Mouse (Mus musculus) right cerebral cortex, postnatal 14 days (tissue): ENCODE results near the gene Igf1.

ENCODE experiments used
- DNase-seq: peaks from one replicate; pipeline ENCODE4 v3.0.0; 2022

Igf1 gene

DNA sequence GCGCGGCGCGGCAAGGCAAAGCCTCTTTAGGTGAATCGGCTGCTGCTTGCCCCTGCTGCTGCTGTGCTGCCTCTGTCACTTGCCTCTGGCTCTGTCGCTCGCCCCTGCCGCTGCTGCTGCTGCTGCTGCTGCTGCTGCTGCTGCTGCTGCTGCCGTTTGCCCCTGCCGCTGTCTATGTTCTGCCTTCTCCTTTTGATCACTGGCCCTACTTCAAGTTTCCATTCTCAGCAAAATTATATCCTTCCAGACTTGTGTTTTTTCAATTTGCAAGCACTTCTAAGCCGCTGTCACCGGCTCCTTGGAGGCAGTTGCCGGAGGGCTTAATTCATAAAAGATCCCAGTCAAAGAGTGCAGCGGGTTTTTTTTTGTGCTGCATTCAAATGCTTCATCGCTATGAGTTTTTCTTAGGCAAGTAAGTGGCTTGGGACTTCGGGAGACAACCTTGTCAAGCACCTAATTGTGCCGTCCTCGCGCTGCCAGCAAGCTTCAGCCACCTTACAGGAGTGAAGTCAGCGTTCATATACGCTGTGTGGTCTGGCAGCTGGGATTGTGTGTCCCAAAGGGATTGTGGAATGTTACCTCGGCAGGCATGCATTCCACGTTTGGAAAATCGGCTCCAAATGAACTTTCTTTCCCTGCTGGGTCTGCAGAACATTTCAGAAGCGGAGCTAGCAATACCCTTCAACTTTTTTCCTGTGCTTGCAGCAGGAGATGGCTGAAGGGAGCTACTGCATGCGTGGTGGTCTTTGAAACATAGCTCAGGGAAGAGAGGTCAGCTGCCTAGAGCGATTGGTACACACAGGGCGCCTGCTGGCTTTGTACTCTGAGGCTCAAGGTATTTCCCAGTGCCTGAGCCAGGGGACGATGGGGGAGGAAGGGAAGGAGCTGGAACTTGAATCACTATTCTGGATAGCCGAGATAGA lies 2.4 kb downstream of the Igf1 start:
- peak; percentile 8 for DNase-seq

DNA sequence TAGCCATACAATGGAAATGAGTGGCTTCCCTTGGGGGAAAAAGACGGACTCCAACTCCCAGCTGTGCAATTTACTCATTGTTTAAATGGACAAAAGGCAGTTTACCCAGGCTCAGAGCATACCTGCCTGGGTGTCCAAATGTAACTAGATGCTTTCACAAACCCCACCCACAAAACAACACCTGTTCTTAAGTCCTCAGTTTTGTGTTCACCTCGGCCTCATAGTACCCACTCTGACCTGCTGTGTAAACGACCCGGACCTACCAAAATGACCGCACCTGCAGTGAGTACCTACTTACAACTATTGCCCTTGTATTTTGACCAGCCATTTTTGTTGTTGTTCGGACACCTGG lies 3.0 kb downstream of the Igf1 start:
- DNase-seq = no peak

- DNase-seq = no peak
Observed at GRCm38 (mm10) chr10:87862899-87863298, 4.8 kb downstream of the Igf1 start.

GRCm38 (mm10) chr10:87863326-87863725 lies 5.3 kb downstream of the Igf1 start:
- DNase-seq = no peak

DNA sequence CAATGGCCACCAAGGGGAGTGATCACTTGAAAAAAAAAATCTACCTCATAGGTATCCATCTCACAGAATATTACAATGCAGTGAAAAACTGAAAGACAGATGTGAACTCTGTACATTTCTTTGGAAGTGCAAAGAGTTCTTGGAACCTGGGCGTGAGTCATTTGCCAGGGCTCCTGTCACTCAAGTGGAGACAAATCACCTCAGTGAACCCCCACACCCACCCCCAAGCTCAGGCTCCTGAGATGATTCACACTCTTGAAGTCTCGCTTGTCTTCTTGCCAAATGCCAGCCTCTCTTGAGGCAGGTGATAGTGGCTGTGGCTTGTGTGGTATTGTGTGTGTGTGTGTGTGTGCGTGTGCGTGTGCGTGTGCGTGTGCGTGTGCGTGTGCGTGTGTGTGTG lies 7.6 kb downstream of the Igf1 start:
- no peak for DNase-seq

DNA sequence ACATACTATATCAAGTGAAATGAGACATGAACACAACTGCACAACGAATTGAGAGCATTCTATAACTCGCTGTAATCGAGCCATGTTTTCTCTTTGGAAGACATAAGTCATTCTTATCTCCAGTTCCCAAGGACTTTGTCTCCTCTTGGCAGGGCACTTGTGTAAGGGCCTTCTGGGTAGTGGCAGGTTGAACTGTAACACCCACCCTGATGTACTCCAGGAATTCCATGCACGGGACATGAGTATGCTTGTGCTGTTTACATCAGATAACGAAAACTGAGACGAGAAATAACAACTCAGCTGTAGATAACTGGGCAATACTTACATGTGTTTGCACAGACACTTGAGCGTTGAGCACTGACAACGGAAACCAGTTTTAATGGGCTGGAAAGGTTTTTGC lies 8.4 kb downstream of the Igf1 start:
- DNase-seq = no peak

- DNase-seq = no peak
Observed at GRCm38 (mm10) chr10:87867217-87867616, 9.2 kb downstream of the Igf1 start.

DNA sequence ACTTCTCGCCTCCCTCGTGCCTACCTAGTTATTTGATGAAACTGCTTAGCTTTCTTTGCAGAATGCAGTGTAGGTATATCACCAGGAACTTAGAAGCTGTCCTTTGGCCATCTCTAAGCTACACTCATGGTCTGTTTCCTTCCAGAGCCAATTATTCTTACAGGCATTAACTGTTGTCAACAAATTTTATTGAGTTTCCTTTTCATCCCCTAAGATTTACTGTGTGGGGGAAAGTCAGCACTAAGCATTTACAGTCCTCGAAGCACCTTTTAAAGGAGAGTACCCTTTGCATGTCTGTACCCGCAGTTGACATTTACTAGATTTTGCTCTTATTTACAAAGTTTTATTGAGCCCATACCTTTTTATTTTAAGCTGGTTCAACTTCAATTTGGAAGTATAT lies 9.6 kb downstream of the Igf1 start:
- DNase-seq = no peak

DNA sequence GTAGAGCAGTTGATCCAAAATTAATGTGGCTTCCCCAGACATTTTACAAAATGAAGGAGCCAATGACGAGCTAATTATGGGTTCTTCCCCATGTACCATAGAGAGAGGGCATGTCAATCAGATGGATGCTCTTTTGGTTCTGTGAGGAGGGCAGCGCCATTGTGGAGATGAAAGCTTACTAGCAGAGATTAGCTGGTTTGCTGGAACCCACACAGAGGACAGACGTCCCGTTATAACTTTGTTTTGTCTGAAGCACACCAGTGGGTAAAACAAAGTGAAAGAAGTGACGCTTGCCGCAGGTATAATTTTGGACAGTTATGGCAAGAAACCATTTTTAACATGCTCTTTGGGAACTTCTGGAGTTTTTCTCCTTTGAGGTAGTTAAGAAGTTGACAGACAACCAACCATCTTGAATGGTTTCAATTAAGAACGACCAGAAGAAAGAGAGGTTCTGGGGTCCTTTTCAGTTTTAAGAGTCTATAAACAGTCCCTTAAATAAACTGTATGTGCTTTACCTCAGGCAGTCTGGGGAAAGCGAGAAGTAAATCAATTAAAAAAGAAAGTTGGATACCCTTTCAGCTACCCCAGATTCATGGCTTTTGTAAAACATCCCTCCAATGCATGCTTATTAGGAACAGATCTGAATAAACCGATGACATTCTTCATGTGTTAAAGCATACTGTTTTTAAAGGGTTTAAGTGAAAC lies 10.4 kb downstream of the Igf1 start:
- no peak for DNase-seq

- DNase-seq = no peak
Observed at GRCm38 (mm10) chr10:87869151-87869550, 11.1 kb downstream of the Igf1 start.

- no peak for DNase-seq
Observed at GRCm38 (mm10) chr10:87869691-87870090, 11.6 kb downstream of the Igf1 start.

- no peak for DNase-seq
Observed at GRCm38 (mm10) chr10:87871863-87872647, 14.0 kb downstream of the Igf1 start.

GRCm38 (mm10) chr10:87872854-87873253 lies 14.8 kb downstream of the Igf1 start:
- DNase-seq = no peak

DNA sequence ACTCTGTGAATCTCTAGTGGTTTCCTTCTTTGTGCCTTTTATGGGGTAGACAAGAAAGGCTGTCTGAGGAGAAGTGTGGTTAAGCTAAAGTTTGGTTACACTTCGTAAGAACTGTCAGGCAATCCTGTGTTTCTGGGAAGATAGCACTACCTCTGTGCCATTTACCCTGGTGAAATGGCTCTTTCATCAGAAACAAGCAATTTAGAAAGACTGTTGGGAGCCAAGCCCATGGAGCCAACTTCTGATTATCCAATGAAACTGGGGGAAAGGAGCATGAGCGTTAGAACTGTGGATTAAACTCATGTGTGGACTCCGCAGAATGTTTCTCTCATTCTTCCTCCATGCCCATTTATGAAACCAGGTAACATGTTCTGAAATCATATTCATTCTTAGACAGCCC lies 15.5 kb downstream of the Igf1 start:
- DNase-seq = no peak

DNA sequence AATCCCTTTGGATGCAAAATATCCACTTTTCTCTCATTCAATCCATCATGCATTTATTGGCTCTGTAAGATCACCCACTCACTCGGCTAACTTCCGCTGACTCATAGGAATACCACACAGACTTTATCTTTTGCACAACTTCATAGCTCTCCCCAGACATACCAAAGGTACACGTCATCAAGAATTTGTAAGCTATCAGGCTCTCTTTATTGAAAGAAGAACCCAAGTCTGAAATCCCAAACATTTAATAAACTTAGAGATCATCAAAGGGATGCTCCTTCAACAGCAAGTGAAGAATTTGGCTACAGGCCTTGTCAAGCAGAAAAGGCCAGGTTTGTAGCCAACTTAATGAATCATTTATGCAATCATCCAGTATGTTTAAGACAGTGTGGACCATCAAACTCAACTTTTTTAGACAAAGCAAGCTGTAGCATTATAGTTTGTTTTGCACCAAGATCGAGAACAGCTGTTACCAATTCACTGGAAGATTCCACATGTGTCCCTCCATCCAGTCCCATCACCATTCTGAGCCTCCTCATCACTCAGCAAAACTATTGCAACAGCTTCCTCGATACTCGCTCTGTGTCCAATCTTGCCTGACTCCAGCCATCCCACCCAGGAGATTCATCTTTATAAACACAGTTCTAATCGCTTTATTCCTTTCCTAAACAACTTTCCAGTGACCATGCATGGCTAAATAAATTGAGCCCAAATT lies 22.2 kb downstream of the Igf1 start:
- no peak for DNase-seq

DNA sequence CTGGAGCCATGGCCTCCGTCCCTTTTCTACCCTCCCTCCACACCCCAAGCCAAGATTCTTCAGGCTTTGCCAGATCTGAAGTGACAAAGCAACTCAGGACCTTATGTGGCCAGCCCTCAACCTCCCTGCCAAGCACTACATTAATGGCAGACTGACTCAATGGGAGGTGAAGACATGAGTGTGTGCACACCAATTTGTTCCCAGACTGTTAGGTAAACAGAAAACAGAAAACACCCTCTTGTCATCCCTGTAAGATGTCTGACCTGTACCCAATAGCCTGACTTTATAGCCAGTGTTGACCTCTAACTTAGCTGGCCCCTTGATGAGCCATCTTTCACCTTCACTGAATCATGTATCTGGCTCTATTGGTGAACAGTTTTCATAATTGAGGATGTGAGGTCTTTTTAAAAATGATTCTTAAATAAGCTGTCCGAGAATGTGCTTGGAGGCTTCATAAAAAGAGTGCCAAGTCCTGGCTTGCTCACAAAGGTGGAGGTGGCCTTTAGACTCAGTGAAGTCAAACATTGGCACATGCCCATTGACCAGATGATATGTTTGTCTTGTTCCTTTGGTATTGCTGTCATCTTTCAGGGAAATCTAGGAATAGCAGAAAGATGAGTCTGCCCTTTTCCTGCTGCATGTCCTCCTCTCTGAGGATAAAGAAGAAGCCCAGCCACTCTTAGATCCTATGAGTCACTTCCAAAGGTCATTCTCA lies 27.4 kb downstream of the Igf1 start:
- no peak for DNase-seq

- no peak for DNase-seq
Observed at GRCm38 (mm10) chr10:87889850-87890249, 31.8 kb downstream of the Igf1 start.

- DNase-seq = no peak
Observed at GRCm38 (mm10) chr10:87892256-87892655, 34.2 kb downstream of the Igf1 start.

GRCm38 (mm10) chr10:87893272-87893671 lies 35.2 kb downstream of the Igf1 start:
- no peak for DNase-seq

DNA sequence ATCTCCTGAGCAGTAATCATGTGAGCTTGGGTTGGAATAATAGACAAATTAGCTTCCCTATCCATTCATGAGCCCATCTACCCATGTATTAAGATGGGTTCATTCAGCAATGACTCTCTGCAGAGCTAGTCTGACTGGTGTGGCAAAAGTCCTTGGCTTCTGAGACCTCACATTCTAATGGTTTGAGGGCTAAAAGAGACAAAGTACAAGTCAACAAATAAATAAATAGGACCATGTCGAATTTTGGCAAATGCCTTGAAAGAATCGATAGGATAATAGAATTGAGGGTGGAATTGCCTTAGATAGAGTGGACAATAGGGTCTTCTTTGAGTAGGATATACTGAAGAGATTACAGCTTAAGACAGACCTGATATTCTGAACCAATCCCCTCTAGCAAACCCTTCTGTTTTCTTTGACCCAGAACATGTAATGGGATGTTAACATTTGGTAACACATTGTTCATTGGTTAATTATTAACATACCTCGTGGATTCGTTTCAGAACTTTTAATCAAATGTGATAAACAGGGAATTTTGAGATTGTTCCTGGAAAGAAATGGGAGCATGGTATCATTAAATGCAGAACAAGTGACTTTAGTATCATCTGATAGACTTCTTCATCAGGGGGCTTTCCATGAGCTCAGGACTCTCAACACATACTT lies 36.5 kb downstream of the Igf1 start:
- DNase-seq = no peak

- no peak for DNase-seq
Observed at GRCm38 (mm10) chr10:87895351-87895750, 37.3 kb downstream of the Igf1 start.

DNA sequence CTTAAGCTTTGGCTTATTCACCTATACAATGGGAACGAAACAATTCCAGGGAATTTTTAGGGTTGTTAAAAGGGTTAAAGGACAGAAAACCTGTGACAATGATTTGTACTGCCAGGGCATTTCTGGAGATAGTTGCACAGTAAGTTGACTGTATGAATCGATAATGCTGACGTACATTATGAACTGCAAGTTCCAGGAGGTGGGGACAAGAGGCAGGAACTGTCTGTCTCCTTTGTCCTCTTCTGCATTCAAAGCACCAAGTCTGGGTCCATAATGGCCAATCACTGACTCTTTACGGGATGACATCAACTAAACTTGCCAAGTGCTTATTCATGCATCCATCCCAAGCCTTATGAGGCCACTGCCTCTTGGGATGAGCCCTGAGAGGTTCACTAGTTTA lies 39.3 kb downstream of the Igf1 start:
- no peak for DNase-seq
